Mouse (Mus musculus) embryo, embryonic 11 days (tissue): ENCODE results near the gene Ccdc71.

Experiments
- DNase-seq: peaks from one replicate; pipeline ENCODE4 v3.0.0-alpha.2; 2015

Gene Ccdc71

GRCm38 (mm10) chr9:108459939-108460318, 398 bp upstream of the Ccdc71 start:
- no peak for DNase-seq

- DNase-seq = no peak
Measured at GRCm38 (mm10) chr9:108461181-108461631, 879 bp downstream of the Ccdc71 start, which contains the start of gene Klhdc8b. TSS of gene Klhdc8b (minus strand) at chr9:108461581.

- no peak for DNase-seq
Measured at GRCm38 (mm10) chr9:108461675-108462074, 1.3 kb downstream of the Ccdc71 start.

- DNase-seq = no peak
Measured at GRCm38 (mm10) chr9:108462192-108462591, 1.9 kb downstream of the Ccdc71 start.

- no peak for DNase-seq
Measured at GRCm38 (mm10) chr9:108463713-108464112, 3.4 kb downstream of the Ccdc71 start.

- DNase-seq = no peak
Measured at GRCm38 (mm10) chr9:108466219-108466618, 5.9 kb downstream of the Ccdc71 start.

GRCm38 (mm10) chr9:108469430-108469829, 9.1 kb downstream of the Ccdc71 start:
- no peak for DNase-seq

GRCm38 (mm10) chr9:108469845-108470244, 9.5 kb downstream of the Ccdc71 start:
- no peak for DNase-seq

- DNase-seq = no peak
Measured at GRCm38 (mm10) chr9:108474528-108474927, 14.2 kb downstream of the Ccdc71 start.

GRCm38 (mm10) chr9:108478638-108479156, 18.4 kb downstream of the Ccdc71 start:
- DNase-seq = peak; percentile 91

- DNase-seq = peak; percentile 40
Measured at GRCm38 (mm10) chr9:108479241-108479640, 18.9 kb downstream of the Ccdc71 start.

- peak; percentile 90 for DNase-seq
Measured at GRCm38 (mm10) chr9:108479721-108480351, 19.5 kb downstream of the Ccdc71 start, which contains the start of gene Lamb2. TSS of gene Lamb2 (plus strand) at chr9:108479736.

GRCm38 (mm10) chr9:108480813-108481519, 20.6 kb downstream of the Ccdc71 start:
- no peak for DNase-seq

- DNase-seq = no peak
Measured at GRCm38 (mm10) chr9:108481520-108482210, 21.3 kb downstream of the Ccdc71 start.

GRCm38 (mm10) chr9:108483051-108483790, 22.9 kb downstream of the Ccdc71 start:
- no peak for DNase-seq

GRCm38 (mm10) chr9:108484021-108484420, 23.7 kb downstream of the Ccdc71 start:
- DNase-seq = no peak

- DNase-seq = no peak
Measured at GRCm38 (mm10) chr9:108485301-108485875, 25.1 kb downstream of the Ccdc71 start.

- no peak for DNase-seq
Measured at GRCm38 (mm10) chr9:108486973-108487530, 26.7 kb downstream of the Ccdc71 start.

GRCm38 (mm10) chr9:108488403-108488802, 28.1 kb downstream of the Ccdc71 start:
- DNase-seq = no peak

- no peak for DNase-seq
Measured at GRCm38 (mm10) chr9:108489215-108489614, 28.9 kb downstream of the Ccdc71 start.

- DNase-seq = no peak
Measured at GRCm38 (mm10) chr9:108489702-108490558, 29.6 kb downstream of the Ccdc71 start.
